Mouse (Mus musculus) myocyte (in vitro differentiated cells): Measurements from ENCODE around the gene Onecut1. TPM values are rescaled to one million over a fixed set of nuclear protein-coding genes. Genes with fewer than 3 reads are reported as not detected.

Experiments
- H3K27me3 ChIP-seq: one replicate; pipeline ENCODE4 v1.6.1; 2011; ENCODE audit not compliant: control insufficient read depth, insufficient read depth, insufficient read length
- H3K36me3 ChIP-seq: one replicate; pipeline ENCODE4 v1.6.1; 2011; ENCODE audit not compliant: control insufficient read depth, insufficient read depth
- H3K4me2 ChIP-seq: one replicate; pipeline ENCODE4 v1.6.1; 2011; ENCODE audit warnings: low read depth, control low read depth
- H3K4me3 ChIP-seq: one replicate; pipeline ENCODE4 v1.5.1; 2011; ENCODE audit warnings: mild to moderate bottlenecking, control low read depth, moderate library complexity
- H3K79me2 ChIP-seq: one replicate; pipeline ENCODE4 v1.6.1; 2011; ENCODE audit not compliant: control insufficient read depth, insufficient read depth
- H3ac ChIP-seq: one replicate; pipeline ENCODE4 v1.6.1; 2011; ENCODE audit not compliant: control insufficient read depth, insufficient read length
- CEBPB ChIP-seq: IDR thresholded peaks from 2 replicates; pipeline ENCODE4 v1.6.1; 2011; ENCODE audit warnings: mild to moderate bottlenecking, moderate library complexity; ENCODE audit not compliant: poor library complexity, insufficient read depth, severe bottlenecking
- E2F4 ChIP-seq: IDR thresholded peaks from one replicate; pipeline ENCODE4 v1.6.1; 2011; ENCODE audit warnings: mild to moderate bottlenecking, control low read depth, moderate library complexity; ENCODE audit not compliant: insufficient read depth
- MAX ChIP-seq: IDR thresholded peaks from one replicate; pipeline ENCODE4 v1.6.1; 2011; ENCODE audit warnings: low read depth, mild to moderate bottlenecking, control low read depth
- MYOD1 ChIP-seq, 3 experiments: IDR thresholded peaks; one replicate each; pipeline ENCODE4 v1.6.1; 2011; ENCODE audit warnings: control low read depth in 2 of 3, low read depth in 2 of 3, mild to moderate bottlenecking in 2 of 3, moderate library complexity in 1 of 3; ENCODE audit not compliant: insufficient read length in 2 of 3, control insufficient read depth in 1 of 3
- MYOG ChIP-seq, 3 experiments: IDR thresholded peaks; one replicate each; pipeline ENCODE4 v1.6.1; 2011; ENCODE audit warnings: control low read depth in 2 of 3, low read depth in 2 of 3, mild to moderate bottlenecking in 2 of 3; ENCODE audit not compliant: insufficient read length in 2 of 3, control insufficient read depth in 1 of 3, insufficient read depth in 1 of 3
- POLR2A ChIP-seq: IDR thresholded peaks from one replicate; pipeline ENCODE4 v1.6.1; 2011; ENCODE audit warnings: low read depth, mild to moderate bottlenecking, control low read depth, moderate library complexity; ENCODE audit not compliant: insufficient read length
- POLR2AphosphoS2 ChIP-seq: IDR thresholded peaks from one replicate; pipeline ENCODE4 v1.6.1; 2011; ENCODE audit warnings: low read depth, control low read depth; ENCODE audit not compliant: insufficient read length
- REST ChIP-seq: IDR thresholded peaks from one replicate; pipeline ENCODE4 v1.6.1; 2011; ENCODE audit warnings: mild to moderate bottlenecking, control low read depth, moderate library complexity; ENCODE audit not compliant: insufficient read depth, insufficient read length
- SRF ChIP-seq: IDR thresholded peaks from one replicate; pipeline ENCODE4 v1.6.1; 2011; ENCODE audit warnings: low read depth; ENCODE audit not compliant: control insufficient read depth, insufficient read length
- TCF12 ChIP-seq: IDR thresholded peaks from one replicate; pipeline ENCODE4 v1.6.1; 2011; ENCODE audit warnings: mild to moderate bottlenecking, control low read depth; ENCODE audit not compliant: poor library complexity, insufficient read depth, severe bottlenecking
- TCF3 ChIP-seq: IDR thresholded peaks from one replicate; pipeline ENCODE4 v1.6.1; 2011; ENCODE audit warnings: low read depth, control low read depth; ENCODE audit not compliant: insufficient read length
- USF1 ChIP-seq: IDR thresholded peaks from one replicate; pipeline ENCODE4 v1.6.1; 2011; ENCODE audit warnings: low read depth, mild to moderate bottlenecking, control low read depth, moderate library complexity
- polyA plus RNA-seq: library from polyadenylated mRNA; unstranded; fragments of >200 nt; fragmentation: generic; extraction: Trizol; gene quantifications from one replicate; pipeline ENCODE4 v1.2.1, GENCODE M21; 2012; ENCODE audit warnings: missing spikeins

The Onecut1 gene
- polyA plus RNA-seq, 1 experiment = not detected

- Histone ChIP-seq H3K27me3 (peaks cover 74% of the 10 kb centered on the region), H3K4me3 (no peak overlapping the region), H3K79me2 (no peaks in the 10 kb centered on the region), H3K4me2 (no peak overlapping the region), H3K36me3 (no peaks in the 10 kb centered on the region), H3ac (no peak overlapping the region)
- TF ChIP-seq POLR2AphosphoS2 (no peak), E2F4 (no peak), MYOD1 (IDR thresholded peaks at IDR 0.05; ENCODE audit: control insufficient read depth in 1 of 3, insufficient read length in 2 of 3, low read depth in 2 of 3) (no peak), SRF (no peak), CEBPB (no peak), REST (no peak), MAX (no peak), TCF12 (no peak), USF1 (no peak), POLR2A (no peak), TCF3 (no peak), MYOG (IDR thresholded peaks at IDR 0.05; ENCODE audit: control insufficient read depth in 1 of 3, insufficient read depth in 1 of 3, insufficient read length in 2 of 3, low read depth in 2 of 3) (no peak)
Observed at GRCm38 (mm10) chr9:74863655-74864443, 2.1 kb downstream of the Onecut1 start.

- Histone ChIP-seq H3K4me3 (no peak overlapping the region), H3ac (no peak overlapping the region), H3K79me2 (no peaks in the 10 kb centered on the region), H3K27me3 (peaks cover 74% of the 10 kb centered on the region), H3K4me2 (no peak overlapping the region), H3K36me3 (no peaks in the 10 kb centered on the region)
- TF ChIP-seq POLR2AphosphoS2 (no peak), USF1 (no peak), MYOD1 (IDR thresholded peaks at IDR 0.05; ENCODE audit: control insufficient read depth in 1 of 3, insufficient read length in 2 of 3, low read depth in 2 of 3) (no peak), CEBPB (no peak), TCF3 (no peak), TCF12 (no peak), REST (no peak), MYOG (IDR thresholded peaks at IDR 0.05; ENCODE audit: control insufficient read depth in 1 of 3, insufficient read depth in 1 of 3, insufficient read length in 2 of 3, low read depth in 2 of 3) (no peak), E2F4 (no peak), POLR2A (no peak), SRF (no peak)
Observed at GRCm38 (mm10) chr9:74864471-74864870, 2.8 kb downstream of the Onecut1 start.

GRCm38 (mm10) chr9:74866596-74867313 lies 5.0 kb downstream of the Onecut1 start:
- Histone ChIP-seq H3K79me2 (no peaks in the 10 kb centered on the region), H3K4me2 (no peak overlapping the region), H3K4me3 (no peak overlapping the region), H3ac (no peak overlapping the region), H3K27me3 (peaks cover 58% of the 10 kb centered on the region), H3K36me3 (no peaks in the 10 kb centered on the region)
- no peak for TF ChIP-seq TCF12
- TF ChIP-seq TCF3 = no peak
- no peak for TF ChIP-seq POLR2AphosphoS2
- TF ChIP-seq SRF = no peak
- TF ChIP-seq REST = no peak
- no peak for TF ChIP-seq USF1
- no peak for TF ChIP-seq POLR2A
- no peak for TF ChIP-seq CEBPB
- no peak for TF ChIP-seq MAX
- no peak for TF ChIP-seq MYOG (IDR thresholded peaks at IDR 0.05; ENCODE audit: control insufficient read depth in 1 of 3, insufficient read depth in 1 of 3, insufficient read length in 2 of 3, low read depth in 2 of 3)
- TF ChIP-seq E2F4 = no peak

GRCm38 (mm10) chr9:74867641-74868205 lies 6.0 kb downstream of the Onecut1 start:
- Histone ChIP-seq H3K27me3 (peaks cover 49% of the 10 kb centered on the region), H3K4me3 (no peak overlapping the region), H3K79me2 (no peaks in the 10 kb centered on the region), H3K4me2 (no peak overlapping the region), H3ac (no peak overlapping the region), H3K36me3 (no peaks in the 10 kb centered on the region)
- TF ChIP-seq MAX = no peak
- TF ChIP-seq TCF3 = no peak
- no peak for TF ChIP-seq USF1
- no peak for TF ChIP-seq SRF
- TF ChIP-seq POLR2AphosphoS2 = no peak
- no peak for TF ChIP-seq REST
- TF ChIP-seq POLR2A = no peak
